Mouse (Mus musculus) stomach, embryonic 16.5 days (tissue): ENCODE measurements around the gene Olfr1259. TPM values are rescaled to one million over a fixed set of nuclear protein-coding genes. Genes with fewer than 3 reads are reported as not detected.
"Not testable (repeated sequence)": the region's sequence is repeated elsewhere in the genome, so short reads cannot be mapped to it uniquely, and the experiment has no call there.

Source experiments
- ATAC-seq: fragments of 200-750 bp; cut with Nextera tagmentation; 2 replicates; pipeline ENCODE4 v1.8.0; 2017; ENCODE audit warnings: moderate number of reproducible peaks, moderate TSS enrichment; ENCODE audit not compliant: insufficient read depth, low FRiP score
- H3K27ac ChIP-seq: fragments of 300-500 bp; sonication (generic); 2 replicates; pipeline ENCODE4 v1.5.1; 2014; ENCODE audit warnings: low read length
- H3K27me3 ChIP-seq: fragments of 300-500 bp; sonication (generic); 2 replicates; pipeline ENCODE4 v1.6.1; 2014; ENCODE audit warnings: low read length, control low read depth, mixed read lengths; ENCODE audit not compliant: control insufficient read depth, insufficient read depth
- H3K36me3 ChIP-seq: fragments of 300-500 bp; sonication (generic); 2 replicates; pipeline ENCODE4 v1.6.1; 2014; ENCODE audit warnings: low read length; ENCODE audit not compliant: control insufficient read depth, insufficient read depth
- H3K4me1 ChIP-seq: fragments of 300-500 bp; sonication (generic); 2 replicates; pipeline ENCODE4 v1.6.1; 2014; ENCODE audit warnings: low read length, control low read depth, mixed read lengths; ENCODE audit not compliant: control insufficient read depth, insufficient read depth
- H3K4me2 ChIP-seq: fragments of 300-500 bp; sonication (generic); 2 replicates; pipeline ENCODE4 v1.6.1; 2014; ENCODE audit warnings: low read depth, low read length, mixed read lengths
- H3K4me3 ChIP-seq: fragments of 300-500 bp; sonication (generic); replicated peaks from 2 replicates; pipeline ENCODE4 v1.5.1; 2014; ENCODE audit warnings: mild to moderate bottlenecking, low read length
- H3K9ac ChIP-seq: fragments of 300-500 bp; sonication (generic); 2 replicates; pipeline ENCODE4 v1.6.1; 2014; ENCODE audit warnings: low read length
- H3K9me3 ChIP-seq: fragments of 300-500 bp; sonication (generic); replicated peaks from 2 replicates; pipeline ENCODE4 v1.6.1; 2016; ENCODE audit warnings: low read length, control low read depth; ENCODE audit not compliant: control insufficient read depth
- WGBS: fragments of 180-500 bp; shearing (Covaris S2); extraction: QIAGEN DNeasy Blood & Tissue Kit; methylation state at CpG from one replicate; pipeline ENCODE4 v1.1.7; 2014; 5-methylcytosine and 5-hydroxymethylcytosine counted together
- polyA plus RNA-seq: library from polyadenylated mRNA; unstranded; fragments of >200 nt; fragmentation: Nextera tagmentation; extraction: Ambion mirVana; gene quantifications from 2 replicates; pipeline ENCODE4 v1.2.1, GENCODE M21; 2015

Gene Olfr1259
- polyA plus RNA-seq = not detected in 2 replicates

DNA sequence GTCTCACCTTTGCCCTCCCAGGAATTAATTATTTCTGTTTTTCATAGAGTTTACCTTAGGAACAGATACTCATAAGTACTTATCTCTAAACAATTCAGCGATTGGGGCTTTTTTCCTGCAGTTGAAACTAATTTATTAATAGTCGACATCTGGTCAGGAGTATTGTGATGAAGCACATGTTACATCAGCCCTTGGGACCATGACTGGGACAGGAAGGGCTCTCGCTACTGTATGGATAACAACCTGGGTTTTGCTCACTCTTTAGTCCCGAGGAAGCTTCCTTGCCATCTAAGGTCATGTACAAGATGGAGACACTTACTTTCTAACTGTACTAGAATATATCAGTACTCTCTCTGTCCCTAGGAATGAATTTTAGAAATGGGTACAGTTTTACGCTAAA lies at the start of gene Olfr1259:
Gene Olfr1259 (minus strand): TSS at position 101 of the 400 bp plus-strand sequence.
- no peaks in the 10 kb centered on the region for H3K4me1 ChIP-seq
- WGBS = 69% methylated on average over 5 of the region's 5 CpGs
- H3K4me2 ChIP-seq = no peak within 1 kb of the TSS
- no peak within 1 kb of the TSS for H3K27ac ChIP-seq
- H3K27me3 ChIP-seq = no peaks in the 10 kb centered on the region
- H3K36me3 ChIP-seq = no peaks in the 10 kb centered on the region
- no peak for ATAC-seq
- no peak within 1 kb of the TSS for H3K4me3 ChIP-seq
- H3K9me3 ChIP-seq = no peaks in the 10 kb centered on the region
- no peak within 1 kb of the TSS for H3K9ac ChIP-seq

DNA sequence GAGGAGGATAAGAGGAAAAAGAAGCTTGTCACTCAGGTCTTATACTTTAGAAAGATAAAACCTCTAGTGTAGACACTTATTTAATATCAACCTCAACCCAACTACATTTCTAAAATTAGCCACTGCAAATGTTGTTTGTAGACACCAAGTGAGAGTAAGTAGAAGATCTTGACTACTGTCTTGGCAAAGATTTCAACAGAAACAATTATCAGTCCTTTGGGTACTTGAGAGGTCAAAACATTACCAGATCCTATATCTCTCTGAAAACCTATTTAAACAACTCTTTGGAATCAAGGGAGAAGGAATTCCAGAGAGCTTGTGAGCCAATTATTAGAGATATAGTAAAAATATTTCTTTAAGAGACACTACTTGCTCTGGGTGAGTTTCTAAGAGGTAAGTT lies 42.5 kb upstream of the Olfr1259 start, which contains the start of gene Olfr1261:
Gene Olfr1261 (plus strand): TSS at position 301 of the 400 bp plus-strand sequence.
- H3K27ac ChIP-seq = no peak within 1 kb of the TSS
- H3K36me3 ChIP-seq = no peaks in the 10 kb centered on the region
- H3K4me3 ChIP-seq = no peak within 1 kb of the TSS
- no peak within 1 kb of the TSS for H3K9ac ChIP-seq
- H3K4me2 ChIP-seq = no peak within 1 kb of the TSS
- H3K9me3 ChIP-seq = no peaks in the 10 kb centered on the region
- H3K4me1 ChIP-seq = no peaks in the 10 kb centered on the region
- no peaks in the 10 kb centered on the region for H3K27me3 ChIP-seq
- ATAC-seq = no peak

DNA sequence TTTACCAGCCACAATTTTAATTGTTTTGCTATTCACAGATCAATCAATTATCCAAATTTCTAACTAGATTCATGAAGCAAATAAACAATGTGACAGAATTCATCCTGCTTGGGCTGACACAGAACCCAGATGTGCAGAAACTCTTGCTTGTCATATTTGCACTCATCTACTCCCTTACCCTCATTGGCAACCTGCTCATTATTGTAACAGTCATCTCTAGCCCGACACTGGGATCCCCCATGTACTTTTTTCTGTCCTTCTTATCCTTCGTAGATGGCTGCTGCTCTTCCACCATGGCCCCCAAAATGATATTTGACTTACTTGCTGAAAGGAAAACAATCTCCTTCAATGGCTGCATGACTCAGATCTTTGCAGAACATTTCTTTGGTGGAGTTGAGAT lies 29.2 kb upstream of the Olfr1259 start:
- H3K9ac ChIP-seq = no peak overlapping the region
- no peak for ATAC-seq
- H3K4me3 ChIP-seq = no peak overlapping the region
- no peaks in the 10 kb centered on the region for H3K9me3 ChIP-seq
- H3K4me1 ChIP-seq = no peaks in the 10 kb centered on the region
- no peak overlapping the region for H3K27ac ChIP-seq
- H3K36me3 ChIP-seq = no peaks in the 10 kb centered on the region
- no peaks in the 10 kb centered on the region for H3K27me3 ChIP-seq
- no peak overlapping the region for H3K4me2 ChIP-seq
- 70% methylated on average over 2 of the region's 2 CpGs for WGBS

DNA sequence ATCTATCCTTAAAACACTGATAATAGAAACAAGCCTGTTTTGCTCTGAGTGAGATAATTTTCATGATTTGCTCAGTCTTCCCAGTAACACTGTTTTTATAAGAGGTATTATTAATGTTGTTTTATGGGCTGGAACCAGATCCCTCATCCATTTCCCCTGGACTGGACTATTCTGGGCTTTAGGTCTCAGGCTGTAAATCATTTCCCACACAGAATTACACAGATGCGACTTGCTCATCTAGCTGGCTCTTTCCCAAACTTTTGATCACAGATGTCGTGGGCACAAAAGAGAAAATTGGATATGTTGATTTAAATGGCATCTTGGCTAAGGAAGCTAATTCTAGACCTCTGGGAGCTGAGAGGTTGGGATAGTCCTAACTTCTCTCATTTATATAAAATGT lies 25.7 kb upstream of the Olfr1259 start, which contains the start of gene Olfr1260:
Gene Olfr1260 (plus strand): TSS at position 157 of the 400 bp plus-strand sequence.
- Histone ChIP-seq H3K4me1 (no peaks in the 10 kb centered on the region), H3K36me3 (no peaks in the 10 kb centered on the region), H3K4me3 (no peak within 1 kb of the TSS), H3K27ac (no peak within 1 kb of the TSS), H3K9me3 (no peaks in the 10 kb centered on the region), H3K27me3 (no peaks in the 10 kb centered on the region), H3K4me2 (no peak within 1 kb of the TSS), H3K9ac (no peak within 1 kb of the TSS)
- no peak for ATAC-seq
- WGBS = 46% methylated on average over 2 of the region's 2 CpGs

DNA sequence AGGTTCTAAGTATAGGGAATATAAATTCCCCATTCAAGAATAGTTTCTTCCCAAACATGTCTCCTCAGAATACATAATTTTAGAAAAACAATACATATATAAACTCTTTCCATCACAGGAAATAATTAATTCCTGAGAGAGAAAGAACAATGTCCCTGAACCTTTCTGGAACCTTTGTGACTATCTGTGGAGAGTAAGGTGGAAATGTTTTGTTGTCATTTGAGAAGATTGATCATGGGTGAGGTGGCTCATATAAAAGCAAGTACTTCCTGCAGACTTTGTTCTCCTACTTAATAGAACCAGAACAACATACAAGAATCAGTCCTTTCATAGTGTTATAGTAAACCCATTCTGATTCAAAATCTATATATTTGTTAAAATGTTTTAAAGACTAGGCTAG lies 21.5 kb downstream of the Olfr1259 start, which contains the start of gene Olfr1258:
Gene Olfr1258 (plus strand): TSS at position 301 of the 400 bp plus-strand sequence.
- Histone ChIP-seq H3K4me3 (no peak within 1 kb of the TSS), H3K9me3 (no peaks in the 10 kb centered on the region), H3K27me3 (no peaks in the 10 kb centered on the region), H3K9ac (no peak within 1 kb of the TSS), H3K27ac (no peak within 1 kb of the TSS), H3K4me1 (no peaks in the 10 kb centered on the region), H3K4me2 (no peak within 1 kb of the TSS), H3K36me3 (no peaks in the 10 kb centered on the region)
- no peak for ATAC-seq

DNA sequence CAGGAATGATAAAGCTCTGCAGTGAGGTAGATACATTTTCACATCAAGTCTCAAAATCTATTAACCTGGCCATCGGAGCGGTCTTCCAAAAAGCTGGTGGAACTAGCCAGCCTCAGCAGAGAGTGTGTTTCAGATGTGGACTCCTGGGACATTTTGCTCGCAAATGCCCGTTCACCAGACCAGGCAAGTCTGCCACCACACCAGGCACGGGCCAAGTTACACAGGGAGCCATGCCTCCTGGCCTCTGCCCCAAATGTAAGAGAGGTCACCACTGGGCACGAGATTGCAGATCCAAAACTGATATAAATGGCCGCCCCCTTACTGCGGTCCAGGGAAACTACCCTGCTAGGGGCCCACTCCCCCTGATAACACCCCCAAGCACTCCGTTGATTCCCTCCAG lies 35.8 kb downstream of the Olfr1259 start:
- H3K9ac ChIP-seq, H3K4me3 ChIP-seq, H3K27ac ChIP-seq, ATAC-seq, H3K4me1 ChIP-seq, H3K4me2 ChIP-seq, H3K27me3 ChIP-seq, H3K9me3 ChIP-seq, H3K36me3 ChIP-seq: not testable (repeated sequence)
- 83% methylated on average over 9 of the region's 9 CpGs for WGBS

Other genes starting within 250 kb of the Olfr1259 start
- gene Olfr1252, start 223.7 kb downstream of the Olfr1259 start, polyA plus RNA-seq = not detected in 2 replicates
- gene Olfr1253, start 191.6 kb downstream of the Olfr1259 start, polyA plus RNA-seq = not detected in 2 replicates
- gene Olfr1254, start 155.0 kb downstream of the Olfr1259 start, polyA plus RNA-seq = not detected in 2 replicates
- not detected in 2 replicates for gene Olfr1255, start 136.6 kb downstream of the Olfr1259 start, polyA plus RNA-seq
- not detected in 2 replicates for gene Olfr1256, start 107.1 kb downstream of the Olfr1259 start, polyA plus RNA-seq
- gene Olfr48, start 100.5 kb downstream of the Olfr1259 start, polyA plus RNA-seq = not detected in 2 replicates
- gene Olfr1257, start 70.2 kb downstream of the Olfr1259 start, polyA plus RNA-seq = not detected in 2 replicates
- gene Olfr1258, start 21.4 kb downstream of the Olfr1259 start, polyA plus RNA-seq = not detected in 2 replicates
- gene Olfr1260, start 25.7 kb upstream of the Olfr1259 start, polyA plus RNA-seq = not detected in 2 replicates
- gene Olfr1261, start 42.6 kb upstream of the Olfr1259 start, polyA plus RNA-seq = not detected in 2 replicates
- not detected in 2 replicates for gene Olfr1262, start 51.5 kb upstream of the Olfr1259 start, polyA plus RNA-seq
- gene Olfr1263, start 63.5 kb upstream of the Olfr1259 start, polyA plus RNA-seq = not detected in 2 replicates
- gene Olfr1264, start 76.9 kb upstream of the Olfr1259 start, polyA plus RNA-seq = not detected in 2 replicates
- not detected in 2 replicates for gene Olfr1265, start 86.7 kb upstream of the Olfr1259 start, polyA plus RNA-seq
- gene Olfr140, start 114.9 kb upstream of the Olfr1259 start, polyA plus RNA-seq = not detected in 2 replicates
- gene Olfr1269, start 172.7 kb upstream of the Olfr1259 start, polyA plus RNA-seq = not detected in 2 replicates
- not detected in 2 replicates for gene Olfr32, start 193.6 kb upstream of the Olfr1259 start, polyA plus RNA-seq
- gene Olfr1270, start 204.4 kb upstream of the Olfr1259 start, polyA plus RNA-seq = not detected in 2 replicates